Mouse (Mus musculus) MEL (cell line): ENCODE data around the gene Fam110a.

Source experiments
- KAT2A ChIP-seq: conservative IDR thresholded peaks from 2 replicates; pipeline ENCODE4 v1.6.1; 2012; ENCODE audit warnings: low read depth, low read length, improper control_type of control experiment, inconsistent platforms
- MEF2A ChIP-seq: IDR thresholded peaks from 2 replicates; pipeline ENCODE4 v1.6.1; 2014; ENCODE audit warnings: low read depth, mild to moderate bottlenecking, inconsistent platforms, low read length, improper control_type of control experiment; ENCODE audit not compliant: poor library complexity, insufficient replicate concordance, severe bottlenecking; ENCODE audit errors: extremely low read depth
- POLR2AphosphoS5 ChIP-seq: IDR thresholded peaks from 2 replicates; pipeline ENCODE4 v1.6.1; 2012; ENCODE audit warnings: low read depth, borderline replicate concordance, mild to moderate bottlenecking, inconsistent platforms, low read length, moderate library complexity, mixed read lengths

- no peak for TF ChIP-seq KAT2A
- no peak for TF ChIP-seq POLR2AphosphoS5
- no peak for TF ChIP-seq MEF2A
Measured at GRCm38 (mm10) chr2:151990985-151991394, 11.0 kb upstream of the Fam110a start.
